Mouse (Mus musculus) thymus, postnatal 0 days (tissue): ENCODE data around the gene Klhdc8a. TPM values are rescaled to one million over a fixed set of nuclear protein-coding genes. Genes with fewer than 3 reads are reported as not detected.
"Not testable (repeated sequence)": the region's sequence is repeated elsewhere in the genome, so short reads cannot be mapped to it uniquely, and the experiment has no call there.

ENCODE experiments used
- DNase-seq: peaks from one replicate; pipeline ENCODE4 v3.0.0-alpha.2; 2015; ENCODE audit warnings: low spot score
- polyA plus RNA-seq: library from polyadenylated mRNA; unstranded; fragments of >200 nt; fragmentation: Nextera tagmentation; extraction: Ambion mirVana; gene quantifications from 2 replicates; pipeline ENCODE4 v1.2.1, GENCODE M21; 2015

Gene Klhdc8a
- polyA plus RNA-seq, 1 experiment from 2014 or later = 4.5 TPM

GRCm38 (mm10) chr1:132343191-132343590 is 44.8 kb downstream of the Klhdc8a start:
- no peak for DNase-seq

- no peak for DNase-seq
Measured at GRCm38 (mm10) chr1:132343656-132344055, 45.2 kb downstream of the Klhdc8a start.

GRCm38 (mm10) chr1:132345514-132345913 is 47.1 kb downstream of the Klhdc8a start:
- DNase-seq = no peak

- no peak for DNase-seq
Measured at GRCm38 (mm10) chr1:132346134-132346851, 47.9 kb downstream of the Klhdc8a start.

- DNase-seq = no peak
Measured at GRCm38 (mm10) chr1:132346951-132347350, 48.5 kb downstream of the Klhdc8a start.

GRCm38 (mm10) chr1:132348401-132348800 is 50.0 kb downstream of the Klhdc8a start:
- DNase-seq = no peak

GRCm38 (mm10) chr1:132349049-132349448 is 50.6 kb downstream of the Klhdc8a start:
- DNase-seq = not testable (repeated sequence)

- DNase-seq = not testable (repeated sequence)
Measured at GRCm38 (mm10) chr1:132349601-132350000, 51.2 kb downstream of the Klhdc8a start.

- DNase-seq = no peak
Measured at GRCm38 (mm10) chr1:132351058-132351457, 52.6 kb downstream of the Klhdc8a start.

- no peak for DNase-seq
Measured at GRCm38 (mm10) chr1:132353389-132353788, 55.0 kb downstream of the Klhdc8a start.

GRCm38 (mm10) chr1:132354234-132354633 is 55.8 kb downstream of the Klhdc8a start:
- no peak for DNase-seq

GRCm38 (mm10) chr1:132355162-132355601 is 56.8 kb downstream of the Klhdc8a start:
- DNase-seq = no peak

GRCm38 (mm10) chr1:132355841-132356242 is 57.4 kb downstream of the Klhdc8a start:
- DNase-seq = peak; percentile 79

- no peak for DNase-seq
Measured at GRCm38 (mm10) chr1:132356841-132357240, 58.4 kb downstream of the Klhdc8a start.

Other genes with a start within 250 kb of the Klhdc8a start
- 15.0 and 17.1 TPM in 2 replicates for gene Mfsd4a, start 230.6 kb upstream of the Klhdc8a start, polyA plus RNA-seq
- gene Cdk18, start 158.9 kb upstream of the Klhdc8a start, polyA plus RNA-seq = 1.7 and 1.9 TPM in 2 replicates
- gene Lemd1, start 107.2 kb upstream of the Klhdc8a start, polyA plus RNA-seq = 0.23 TPM in 1 of 2 replicates, not detected in the other
- not detected in 2 replicates for gene AC124108.1, start 107.2 kb upstream of the Klhdc8a start, polyA plus RNA-seq
- not detected in 2 replicates for gene Gm10188, start 68.9 kb upstream of the Klhdc8a start, polyA plus RNA-seq
- gene Nuak2, start 17.5 kb downstream of the Klhdc8a start, polyA plus RNA-seq = 1.7 and 2.2 TPM in 2 replicates
- gene Tmcc2, start 92.7 kb downstream of the Klhdc8a start, polyA plus RNA-seq = 0.74 and 0.86 TPM in 2 replicates
- gene Dstyk, start 118.9 kb downstream of the Klhdc8a start, polyA plus RNA-seq = 4.4 and 4.8 TPM in 2 replicates
- gene Rbbp5, start 178.7 kb downstream of the Klhdc8a start, polyA plus RNA-seq = 41.3 and 44.7 TPM in 2 replicates
- gene Tmem81, start 207.6 kb downstream of the Klhdc8a start, polyA plus RNA-seq = 1.8 and 2.1 TPM in 2 replicates
- gene Cntn2, start 244.6 kb downstream of the Klhdc8a start, polyA plus RNA-seq = 0.08 and 0.23 TPM in 2 replicates